Mouse (Mus musculus): ENCODE data around the gene Serpinb6a. TPM values are rescaled to one million over a fixed set of nuclear protein-coding genes. Genes with fewer than 3 reads are reported as not detected.
"Not testable (repeated sequence)": the region's sequence is repeated elsewhere in the genome, so short reads cannot be mapped to it uniquely, and the experiment has no call there.

The Serpinb6a gene
- polyA plus RNA-seq, 1 experiment: 299 TPM

DNA sequence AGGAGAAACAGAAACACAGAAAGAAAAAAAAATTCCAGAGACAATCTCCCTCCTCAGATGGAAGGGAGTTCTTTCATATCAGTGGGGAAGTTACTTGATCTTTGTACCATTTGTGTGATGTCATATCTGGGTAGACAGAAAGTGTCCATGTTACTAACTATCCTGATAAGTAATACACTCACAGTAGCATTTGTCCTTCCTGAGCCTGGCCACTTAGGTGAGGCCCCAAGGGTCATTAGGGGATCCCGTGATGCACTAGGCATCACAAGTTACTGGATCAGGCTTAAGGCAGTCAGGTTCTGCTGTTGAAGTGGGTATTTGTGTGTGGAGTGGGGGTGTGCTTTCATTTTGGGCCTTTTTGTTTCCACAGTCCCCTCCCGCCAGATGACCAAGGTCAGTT, 49.6 kb downstream of the Serpinb6a start:
- TF ChIP-seq POLR2A (IDR thresholded peaks at IDR 0.05; ENCODE audit: low read depth, low read length): no peak
- TF ChIP-seq CTCF (IDR thresholded peaks at IDR 0.05; ENCODE audit: borderline replicate concordance, insufficient read depth, low read length): no peak

DNA sequence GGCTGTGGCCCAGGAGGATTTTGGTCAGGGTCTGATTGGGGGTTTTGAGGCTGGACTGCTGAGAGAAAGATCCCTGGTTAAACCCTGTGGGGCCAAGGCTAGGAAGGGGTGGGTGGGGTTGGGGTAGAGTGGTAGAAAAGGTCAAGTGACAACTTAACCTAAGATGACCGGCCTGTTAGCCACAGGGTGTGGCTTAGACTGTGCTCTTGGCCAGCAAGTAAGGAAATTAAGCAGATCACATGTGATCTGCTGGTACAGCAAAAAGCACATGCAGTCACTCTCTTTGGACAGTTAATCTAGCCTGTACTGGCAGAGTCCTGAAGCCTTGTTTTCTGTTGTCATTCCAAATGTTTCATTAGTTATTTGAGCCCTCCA, 50.5 kb downstream of the Serpinb6a start:
- Histone ChIP-seq H3K4me3 (ENCODE audit: insufficient read depth, low read length) (no peak overlapping the region), H3K4me1 (ENCODE audit: control insufficient read depth, insufficient read depth, low read length) (peaks cover 11% of the 10 kb centered on the region), H3K27ac (ENCODE audit: insufficient read depth, low read length) (peak overlapping the region; percentile 73)
- TF ChIP-seq POLR2A (IDR thresholded peaks at IDR 0.05; ENCODE audit: low read depth, low read length) (no peak), CTCF (IDR thresholded peaks at IDR 0.05; ENCODE audit: borderline replicate concordance, insufficient read depth, low read length) (no peak)

More for the DNA sequence above, 49.6 kb downstream of the Serpinb6a start:
- Histone ChIP-seq H3K4me1 (ENCODE audit: control insufficient read depth, insufficient read depth, low read length) (peaks cover 11% of the 10 kb centered on the region), H3K4me3 (ENCODE audit: insufficient read depth, low read length) (no peak overlapping the region), H3K27ac (ENCODE audit: insufficient read depth, low read length) (no peak overlapping the region)

DNA sequence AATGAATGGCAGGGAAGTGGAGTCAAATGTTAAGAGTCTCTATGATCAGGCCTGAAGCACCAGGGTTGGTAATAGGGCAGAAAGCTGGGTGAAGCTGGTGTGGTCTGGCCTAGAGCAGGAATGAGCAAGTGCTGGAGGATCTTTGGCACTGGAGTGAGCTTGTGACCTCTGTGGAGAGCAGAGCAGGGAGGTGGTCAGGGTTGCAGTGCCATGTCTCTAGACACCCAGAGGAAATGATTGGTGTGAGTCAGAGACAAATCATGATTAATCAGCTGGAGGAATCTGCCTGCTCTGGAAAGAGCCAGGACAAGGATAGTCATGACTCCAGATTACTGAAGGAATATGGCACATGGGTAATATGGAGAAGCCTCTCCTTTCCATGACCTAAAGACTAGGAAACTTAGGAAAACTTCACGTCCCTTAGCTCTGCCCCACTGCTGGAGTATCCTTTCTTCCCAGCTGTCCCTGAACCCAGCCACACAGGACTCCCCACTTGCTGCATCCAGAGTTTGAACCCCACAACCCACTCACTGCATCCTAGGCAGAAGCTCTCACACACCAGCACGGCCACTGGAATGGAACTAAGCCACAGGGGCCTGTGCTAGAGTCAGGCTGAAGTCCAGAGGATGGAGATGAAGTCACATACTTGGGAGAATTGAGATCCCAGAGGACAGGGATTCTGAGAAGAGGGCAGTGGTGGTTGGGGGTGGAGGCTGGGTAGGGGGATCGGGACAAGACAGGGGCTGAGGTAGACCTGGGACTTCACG, 51.1 kb downstream of the Serpinb6a start:
- peaks cover 11% of the 10 kb centered on the region for H3K4me1 ChIP-seq (ENCODE audit: control insufficient read depth, insufficient read depth, low read length)
- TF ChIP-seq CTCF (IDR thresholded peaks at IDR 0.05; ENCODE audit: borderline replicate concordance, insufficient read depth, low read length): no peak
- TF ChIP-seq POLR2A (IDR thresholded peaks at IDR 0.05; ENCODE audit: low read depth, low read length): no peak
- peak overlapping the region; percentile 88 for H3K27ac ChIP-seq (ENCODE audit: insufficient read depth, low read length)

DNA sequence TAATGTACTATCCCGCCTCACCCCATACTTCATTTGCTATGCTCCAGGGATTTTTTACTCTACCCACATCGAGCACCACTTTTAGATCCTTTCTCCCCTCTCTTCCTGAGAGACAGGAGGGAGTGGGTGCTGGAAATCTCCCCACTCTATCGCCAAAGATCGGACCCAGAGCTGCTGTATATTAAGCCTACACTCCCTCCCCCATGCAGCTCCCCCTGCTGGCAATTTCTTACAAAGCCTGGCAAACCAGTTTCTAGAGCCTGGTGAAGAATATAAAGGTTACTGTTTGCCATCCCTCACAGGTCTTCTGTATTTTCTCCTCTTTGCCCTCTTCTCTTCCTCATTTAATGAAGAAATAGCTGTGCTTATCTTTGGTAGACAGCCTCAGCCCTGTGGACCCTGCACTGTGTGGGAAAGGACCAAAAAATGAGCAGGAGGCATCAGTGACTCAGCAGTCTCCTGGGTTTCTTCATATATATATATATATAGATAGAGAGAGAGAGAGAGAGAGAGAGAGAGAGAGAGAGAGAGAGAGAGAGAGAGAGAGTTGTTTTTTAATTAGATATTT, 60.3 kb downstream of the Serpinb6a start:
- TF ChIP-seq POLR2A (IDR thresholded peaks at IDR 0.05; ENCODE audit: low read depth, low read length): no peak
- TF ChIP-seq CTCF (IDR thresholded peaks at IDR 0.05; ENCODE audit: borderline replicate concordance, insufficient read depth, low read length): 0 out of 2 replicates have a peak, but pooled peaks have one; percentile 16
- no peak overlapping the region for H3K4me3 ChIP-seq (ENCODE audit: insufficient read depth, low read length)
- no peaks in the 10 kb centered on the region for H3K4me1 ChIP-seq (ENCODE audit: control insufficient read depth, insufficient read depth, low read length)
- no peak overlapping the region for H3K27ac ChIP-seq (ENCODE audit: insufficient read depth, low read length)

More for the DNA sequence above, 51.1 kb downstream of the Serpinb6a start:
- no peak overlapping the region for H3K4me3 ChIP-seq (ENCODE audit: insufficient read depth, low read length)

DNA sequence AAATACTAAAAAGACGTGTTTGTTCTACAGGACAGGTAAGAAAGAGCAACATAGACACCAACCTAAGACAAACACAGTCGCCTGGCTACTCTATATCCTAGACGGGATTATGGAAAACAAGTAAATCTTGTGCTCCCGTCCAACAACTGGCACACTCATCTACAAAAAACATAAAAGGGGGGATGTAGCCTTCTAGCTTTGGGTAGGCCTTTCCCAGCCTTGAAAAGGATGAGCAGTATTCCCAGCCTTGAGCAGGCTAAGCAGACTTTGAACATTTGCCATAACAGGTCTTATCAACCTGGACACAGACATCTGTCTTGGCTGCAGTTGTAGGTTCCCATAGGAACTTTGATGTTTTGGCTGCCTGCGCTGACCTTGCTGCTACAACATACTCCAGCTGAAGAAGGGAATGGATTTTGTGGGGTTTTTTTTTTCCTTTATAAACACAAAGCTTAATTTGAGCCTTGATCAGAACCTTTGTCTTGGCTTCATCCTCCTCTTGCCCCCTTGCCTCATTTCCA, 61.2 kb downstream of the Serpinb6a start:
- no peak for TF ChIP-seq POLR2A (IDR thresholded peaks at IDR 0.05; ENCODE audit: low read depth, low read length)
- no peak for TF ChIP-seq CTCF (IDR thresholded peaks at IDR 0.05; ENCODE audit: borderline replicate concordance, insufficient read depth, low read length)
- H3K4me3 ChIP-seq (ENCODE audit: insufficient read depth, low read length): no peak overlapping the region
- no peak overlapping the region for H3K27ac ChIP-seq (ENCODE audit: insufficient read depth, low read length)
- no peaks in the 10 kb centered on the region for H3K4me1 ChIP-seq (ENCODE audit: control insufficient read depth, insufficient read depth, low read length)

DNA sequence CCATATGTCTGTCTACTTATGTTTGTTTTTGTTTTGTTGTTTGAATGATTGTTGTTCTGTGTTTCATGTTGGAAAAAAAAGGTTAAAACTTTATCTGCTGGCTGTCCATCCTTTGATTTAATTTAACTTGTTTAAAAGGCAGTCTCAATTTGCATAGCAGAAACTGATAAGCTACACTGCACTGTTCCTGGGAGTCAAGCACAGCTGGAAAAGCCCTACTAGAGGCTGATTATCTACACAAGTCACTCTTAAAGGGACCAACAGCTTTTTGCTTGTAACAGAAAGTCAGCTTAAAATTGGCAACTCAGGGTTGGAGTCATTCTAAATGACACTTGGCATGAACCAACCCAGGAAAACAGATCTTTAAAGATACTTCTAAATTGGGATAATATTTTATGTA, 65.0 kb downstream of the Serpinb6a start:
- not testable (repeated sequence) for H3K27ac ChIP-seq (ENCODE audit: insufficient read depth, low read length); H3K4me1 ChIP-seq (ENCODE audit: control insufficient read depth, insufficient read depth, low read length); H3K4me3 ChIP-seq (ENCODE audit: insufficient read depth, low read length)

DNA sequence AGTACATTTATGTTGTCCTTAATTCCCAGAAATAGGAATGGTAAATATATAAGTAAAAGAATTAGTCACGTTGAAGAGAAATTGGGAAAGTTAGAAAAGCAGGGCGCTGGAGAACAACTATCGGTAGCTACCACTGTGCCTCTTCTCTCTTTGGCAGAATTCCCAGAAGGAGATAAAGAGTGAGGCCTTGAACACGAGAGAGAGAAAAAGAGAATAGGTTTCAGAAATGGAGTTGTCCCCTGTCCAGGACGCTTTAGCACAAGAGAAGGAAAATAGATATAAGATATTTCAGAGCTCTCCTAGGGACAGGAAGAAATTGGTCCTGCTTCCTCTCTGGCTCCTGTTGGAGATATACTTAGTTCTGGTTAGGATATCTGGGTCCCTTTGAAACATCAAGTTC, 65.4 kb downstream of the Serpinb6a start:
- no peak overlapping the region for H3K4me3 ChIP-seq (ENCODE audit: insufficient read depth, low read length)
- H3K4me1 ChIP-seq (ENCODE audit: control insufficient read depth, insufficient read depth, low read length): peaks cover 9% of the 10 kb centered on the region
- TF ChIP-seq POLR2A (IDR thresholded peaks at IDR 0.05; ENCODE audit: low read depth, low read length): no peak
- TF ChIP-seq CTCF (IDR thresholded peaks at IDR 0.05; ENCODE audit: borderline replicate concordance, insufficient read depth, low read length): no peak
- H3K27ac ChIP-seq (ENCODE audit: insufficient read depth, low read length): no peak overlapping the region

DNA sequence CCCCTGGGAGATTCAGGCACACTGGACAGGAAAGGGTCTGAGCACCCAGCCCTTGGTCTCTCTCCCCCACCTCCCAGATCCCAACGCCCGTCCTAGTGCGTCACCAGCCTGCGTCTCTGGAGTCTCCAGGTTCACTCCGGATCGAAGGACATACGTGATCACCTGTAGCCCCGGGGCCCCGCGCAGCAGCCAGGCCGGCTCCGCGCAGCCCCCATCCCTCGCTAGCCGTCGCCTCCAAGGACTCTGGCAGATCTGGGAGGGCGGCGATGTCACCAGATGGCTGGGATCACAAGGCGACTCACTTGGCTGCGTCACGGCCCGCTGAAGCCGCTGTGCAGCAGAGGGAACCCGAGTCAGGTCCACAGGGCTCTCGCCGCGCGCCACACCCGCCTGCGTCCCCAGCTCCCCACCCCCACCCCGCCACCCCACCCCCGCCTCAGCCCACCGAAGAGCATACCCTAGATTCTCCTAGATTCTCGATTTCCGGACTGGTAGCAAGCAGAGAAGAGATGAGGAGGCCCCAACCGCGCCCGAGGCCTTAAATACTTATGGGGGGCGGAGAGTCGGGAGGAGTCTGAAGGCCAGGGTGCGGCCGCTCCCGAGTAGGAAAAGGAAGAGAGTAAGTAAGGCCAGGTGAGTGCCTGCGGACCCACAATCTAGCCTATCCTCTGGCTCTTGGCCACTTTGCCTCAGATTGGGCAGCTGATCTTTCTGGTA, 67.0 kb downstream of the Serpinb6a start:
- H3K27ac ChIP-seq (ENCODE audit: insufficient read depth, low read length): no peak overlapping the region; the same call in 1 of the 2 replicates

DNA sequence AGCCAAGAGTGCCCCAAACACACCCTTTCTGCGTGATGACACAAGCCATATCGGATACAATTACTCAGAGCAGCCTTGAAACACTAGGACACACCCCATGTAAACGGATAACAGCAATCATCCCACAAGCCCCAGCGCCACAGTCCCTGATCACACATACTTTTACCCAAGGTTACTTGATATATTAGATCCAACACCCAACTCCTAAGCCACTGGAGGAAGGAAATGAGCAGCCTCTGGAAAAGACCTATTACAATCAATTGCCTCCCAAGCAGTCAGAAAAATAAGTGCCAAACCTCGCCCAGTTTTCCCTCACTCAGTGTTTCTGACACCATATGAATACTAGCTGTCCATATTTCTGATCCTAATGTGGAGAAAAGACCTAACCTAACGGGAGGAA, 67.9 kb downstream of the Serpinb6a start:
- H3K27ac ChIP-seq (ENCODE audit: insufficient read depth, low read length): no peak overlapping the region; the same call in 1 of the 2 replicates
- TF ChIP-seq CTCF (IDR thresholded peaks at IDR 0.05; ENCODE audit: borderline replicate concordance, insufficient read depth, low read length) (no peak), POLR2A (IDR thresholded peaks at IDR 0.05; ENCODE audit: low read depth, low read length) (no peak)
- peaks cover 14% of the 10 kb centered on the region for H3K4me1 ChIP-seq (ENCODE audit: control insufficient read depth, insufficient read depth, low read length)
- H3K4me3 ChIP-seq (ENCODE audit: insufficient read depth, low read length): peak overlapping the region; percentile 75

More for the DNA sequence above, 67.0 kb downstream of the Serpinb6a start:
- H3K4me1 ChIP-seq (ENCODE audit: control insufficient read depth, insufficient read depth, low read length): peaks cover 14% of the 10 kb centered on the region
- peak overlapping the region; percentile 75 for H3K4me3 ChIP-seq (ENCODE audit: insufficient read depth, low read length)
- TF ChIP-seq POLR2A (IDR thresholded peaks at IDR 0.05; ENCODE audit: low read depth, low read length): peak; percentile 67
- TF ChIP-seq CTCF (IDR thresholded peaks at IDR 0.05; ENCODE audit: borderline replicate concordance, insufficient read depth, low read length): no peak

Data from embryonic fibroblast, embryonic 13.5 days (primary cell).